Mouse (Mus musculus) R1 (cell line): ENCODE measurements around the gene Papss2.

Source experiments
- DNase-seq: peaks from one replicate; pipeline ENCODE4 v3.0.0-alpha.2; 2018; ENCODE audit warnings: low read depth, low spot score

Papss2 gene

GRCm38 (mm10) chr19:32595506-32596286 lies at the start of gene Papss2:
Gene Papss2 (plus strand): TSS chr19:32595790.
- peak; percentile 61 for DNase-seq

GRCm38 (mm10) chr19:32547396-32547795 lies 48.2 kb upstream of the Papss2 start:
- DNase-seq: no peak

- no peak for DNase-seq
These were observed 47.4 kb upstream of the Papss2 start for GRCm38 (mm10) chr19:32548202-32548601.

GRCm38 (mm10) chr19:32550446-32550845 lies 45.1 kb upstream of the Papss2 start:
- no peak for DNase-seq

GRCm38 (mm10) chr19:32551442-32551841 lies 44.1 kb upstream of the Papss2 start:
- no peak for DNase-seq

GRCm38 (mm10) chr19:32552106-32552505 lies 43.5 kb upstream of the Papss2 start:
- DNase-seq: no peak

- no peak for DNase-seq
These were observed 42.3 kb upstream of the Papss2 start for GRCm38 (mm10) chr19:32553310-32553709.

- no peak for DNase-seq
These were observed 40.3 kb upstream of the Papss2 start for GRCm38 (mm10) chr19:32555257-32555656.

- DNase-seq: no peak
These were observed 28.6 kb upstream of the Papss2 start for GRCm38 (mm10) chr19:32567025-32567424.

GRCm38 (mm10) chr19:32567447-32567846 lies 28.1 kb upstream of the Papss2 start:
- no peak for DNase-seq

GRCm38 (mm10) chr19:32568470-32568869 lies 27.1 kb upstream of the Papss2 start:
- DNase-seq: no peak

- no peak for DNase-seq
These were observed 26.5 kb upstream of the Papss2 start for GRCm38 (mm10) chr19:32568961-32569653.

GRCm38 (mm10) chr19:32569725-32570124 lies 25.9 kb upstream of the Papss2 start:
- peak; percentile 34 for DNase-seq

- DNase-seq: no peak
These were observed 23.4 kb upstream of the Papss2 start for GRCm38 (mm10) chr19:32572191-32572590.

GRCm38 (mm10) chr19:32573259-32573658 lies 22.3 kb upstream of the Papss2 start:
- no peak for DNase-seq

GRCm38 (mm10) chr19:32574846-32575245 lies 20.7 kb upstream of the Papss2 start:
- DNase-seq: no peak

- DNase-seq: no peak
These were observed 17.8 kb upstream of the Papss2 start for GRCm38 (mm10) chr19:32577749-32578148.

GRCm38 (mm10) chr19:32583091-32583766 lies 12.4 kb upstream of the Papss2 start:
- DNase-seq: no peak

- DNase-seq: peak; percentile 84
These were observed 7.9 kb upstream of the Papss2 start for GRCm38 (mm10) chr19:32587727-32588126.

GRCm38 (mm10) chr19:32592749-32593148 lies 2.8 kb upstream of the Papss2 start:
- no peak for DNase-seq

- DNase-seq: peak; percentile 91
These were observed 1.7 kb upstream of the Papss2 start for GRCm38 (mm10) chr19:32593870-32594269.

- no peak for DNase-seq
These were observed 472 bp upstream of the Papss2 start for GRCm38 (mm10) chr19:32595131-32595505.
